Mouse (Mus musculus): ENCODE results near the gene Tnip1. TPM values are rescaled to one million over a fixed set of nuclear protein-coding genes. Genes with fewer than 3 reads are reported as not detected.

Gene Tnip1
- polyA plus RNA-seq, 1 experiment, result 25.3 TPM

- TF ChIP-seq CTCF (IDR thresholded peaks at IDR 0.05; ENCODE audit: extremely low read depth, insufficient read depth, low read length), result peak; percentile 72
- TF ChIP-seq POLR2A (IDR thresholded peaks at IDR 0.05; ENCODE audit: extremely low read depth, insufficient read depth, low read length), result no peak
- Histone ChIP-seq H3K4me3 (ENCODE audit: insufficient read depth, low read length) (no peak overlapping the region), H3K4me1 (ENCODE audit: control insufficient read depth, insufficient read depth, low read length) (no peaks in the 10 kb centered on the region), H3K27ac (ENCODE audit: insufficient read depth, low read length) (no peak overlapping the region)
Observed at GRCm38 (mm10) chr11:54879434-54879833, 83.3 kb downstream of the Tnip1 start.

- TF ChIP-seq CTCF (IDR thresholded peaks at IDR 0.05; ENCODE audit: extremely low read depth, insufficient read depth, low read length), result no peak
- TF ChIP-seq POLR2A (IDR thresholded peaks at IDR 0.05; ENCODE audit: extremely low read depth, insufficient read depth, low read length), result no peak
Observed at GRCm38 (mm10) chr11:54878893-54879292, 83.8 kb downstream of the Tnip1 start.

GRCm38 (mm10) chr11:54876031-54876430 is 86.7 kb downstream of the Tnip1 start:
- Histone ChIP-seq H3K27ac (ENCODE audit: insufficient read depth, low read length) (no peak overlapping the region), H3K4me3 (ENCODE audit: insufficient read depth, low read length) (no peak overlapping the region), H3K4me1 (ENCODE audit: control insufficient read depth, insufficient read depth, low read length) (0 out of 2 replicates have a peak, but pooled peaks cover 3% of the 10 kb centered on the region)
- no peak for TF ChIP-seq POLR2A (IDR thresholded peaks at IDR 0.05; ENCODE audit: extremely low read depth, insufficient read depth, low read length)
- TF ChIP-seq CTCF (IDR thresholded peaks at IDR 0.05; ENCODE audit: extremely low read depth, insufficient read depth, low read length), result no peak

More at GRCm38 (mm10) chr11:54878893-54879292, 83.8 kb downstream of the Tnip1 start:
- Histone ChIP-seq H3K27ac (ENCODE audit: insufficient read depth, low read length) (no peak overlapping the region), H3K4me3 (ENCODE audit: insufficient read depth, low read length) (no peak overlapping the region), H3K4me1 (ENCODE audit: control insufficient read depth, insufficient read depth, low read length) (no peaks in the 10 kb centered on the region)

GRCm38 (mm10) chr11:54871831-54872537 is 90.7 kb downstream of the Tnip1 start:
- no peak overlapping the region for H3K27ac ChIP-seq (ENCODE audit: insufficient read depth, low read length)

GRCm38 (mm10) chr11:54869318-54869717 is 93.4 kb downstream of the Tnip1 start:
- Histone ChIP-seq H3K4me3 (ENCODE audit: insufficient read depth, low read length) (no peak overlapping the region), H3K27ac (ENCODE audit: insufficient read depth, low read length) (no peak overlapping the region), H3K4me1 (ENCODE audit: control insufficient read depth, insufficient read depth, low read length) (peaks cover 9% of the 10 kb centered on the region)
- TF ChIP-seq POLR2A (IDR thresholded peaks at IDR 0.05; ENCODE audit: extremely low read depth, insufficient read depth, low read length), result no peak

More at GRCm38 (mm10) chr11:54871831-54872537, 90.7 kb downstream of the Tnip1 start:
- H3K4me1 ChIP-seq (ENCODE audit: control insufficient read depth, insufficient read depth, low read length), result peaks cover 9% of the 10 kb centered on the region
- H3K4me3 ChIP-seq (ENCODE audit: insufficient read depth, low read length), result no peak overlapping the region
- TF ChIP-seq POLR2A (IDR thresholded peaks at IDR 0.05; ENCODE audit: extremely low read depth, insufficient read depth, low read length) (0 out of 2 replicates have a peak, but pooled peaks have one; percentile 7), CTCF (IDR thresholded peaks at IDR 0.05; ENCODE audit: extremely low read depth, insufficient read depth, low read length) (no peak)

- no peak overlapping the region for H3K4me3 ChIP-seq (ENCODE audit: insufficient read depth, low read length)
- no peak overlapping the region for H3K27ac ChIP-seq (ENCODE audit: insufficient read depth, low read length)
- peaks cover 9% of the 10 kb centered on the region for H3K4me1 ChIP-seq (ENCODE audit: control insufficient read depth, insufficient read depth, low read length)
- no peak for TF ChIP-seq POLR2A (IDR thresholded peaks at IDR 0.05; ENCODE audit: extremely low read depth, insufficient read depth, low read length)
- no peak for TF ChIP-seq CTCF (IDR thresholded peaks at IDR 0.05; ENCODE audit: extremely low read depth, insufficient read depth, low read length)
Observed at GRCm38 (mm10) chr11:54868445-54868844, 94.3 kb downstream of the Tnip1 start.

- H3K4me1 ChIP-seq (ENCODE audit: control insufficient read depth, insufficient read depth, low read length), result peaks cover 9% of the 10 kb centered on the region
- H3K27ac ChIP-seq (ENCODE audit: insufficient read depth, low read length), result no peak overlapping the region
- TF ChIP-seq POLR2A (IDR thresholded peaks at IDR 0.05; ENCODE audit: extremely low read depth, insufficient read depth, low read length), result no peak
- no peak for TF ChIP-seq CTCF (IDR thresholded peaks at IDR 0.05; ENCODE audit: extremely low read depth, insufficient read depth, low read length)
- H3K4me3 ChIP-seq (ENCODE audit: insufficient read depth, low read length), result no peak overlapping the region
Observed at GRCm38 (mm10) chr11:54867903-54868434, 94.7 kb downstream of the Tnip1 start.

GRCm38 (mm10) chr11:54867049-54867385 is 95.7 kb downstream of the Tnip1 start:
- Histone ChIP-seq H3K27ac (ENCODE audit: insufficient read depth, low read length) (peak overlapping the region; percentile 95), H3K4me1 (ENCODE audit: control insufficient read depth, insufficient read depth, low read length) (peaks cover 6% of the 10 kb centered on the region), H3K4me3 (ENCODE audit: insufficient read depth, low read length) (peak overlapping the region; percentile 75)
- TF ChIP-seq POLR2A (IDR thresholded peaks at IDR 0.05; ENCODE audit: extremely low read depth, insufficient read depth, low read length), result no peak
- no peak for TF ChIP-seq CTCF (IDR thresholded peaks at IDR 0.05; ENCODE audit: extremely low read depth, insufficient read depth, low read length)

GRCm38 (mm10) chr11:54866119-54867048 is 96.3 kb downstream of the Tnip1 start, which contains the start of gene Hint1:
Gene Hint1 (plus strand): TSS chr11:54866383.
- Histone ChIP-seq H3K4me1 (ENCODE audit: control insufficient read depth, insufficient read depth, low read length) (peaks cover 6% of the 10 kb centered on the region), H3K4me3 (ENCODE audit: insufficient read depth, low read length) (peak within 1 kb of the TSS; percentile 75), H3K27ac (ENCODE audit: insufficient read depth, low read length) (peak within 1 kb of the TSS; percentile 95)
- no peak for TF ChIP-seq CTCF (IDR thresholded peaks at IDR 0.05; ENCODE audit: extremely low read depth, insufficient read depth, low read length)
- TF ChIP-seq POLR2A (IDR thresholded peaks at IDR 0.05; ENCODE audit: extremely low read depth, insufficient read depth, low read length), result peak; percentile 87

All from cortical plate, adult 2 months (tissue).